Mouse (Mus musculus) liver, embryonic 12.5 days (tissue): ENCODE data around the gene Prr27. TPM values are rescaled to one million over a fixed set of nuclear protein-coding genes. Genes with fewer than 3 reads are reported as not detected.

Source experiments
- ATAC-seq: fragments of 200-750 bp; cut with Nextera tagmentation; 2 replicates; pipeline ENCODE4 v1.8.0; 2017; ENCODE audit warnings: moderate number of reproducible peaks, mild to moderate bottlenecking, moderate library complexity
- H3K27ac ChIP-seq: fragments of 300-500 bp; sonication (generic); 2 replicates; pipeline ENCODE4 v1.5.1; 2016; ENCODE audit warnings: mild to moderate bottlenecking
- H3K27me3 ChIP-seq: fragments of 300-500 bp; sonication (generic); replicated peaks from 2 replicates; pipeline ENCODE4 v1.6.1; 2016; ENCODE audit warnings: mild to moderate bottlenecking, moderate library complexity
- H3K36me3 ChIP-seq: fragments of 300-500 bp; sonication (generic); 2 replicates; pipeline ENCODE4 v1.6.1; 2016; ENCODE audit warnings: mild to moderate bottlenecking, moderate library complexity
- H3K4me1 ChIP-seq: fragments of 300-500 bp; sonication (generic); 2 replicates; pipeline ENCODE4 v1.6.1; 2016
- H3K4me2 ChIP-seq: fragments of 300-500 bp; sonication (generic); 2 replicates; pipeline ENCODE4 v1.6.1; 2016; ENCODE audit warnings: mild to moderate bottlenecking, moderate library complexity
- H3K4me3 ChIP-seq: fragments of 300-500 bp; sonication (generic); 2 replicates; pipeline ENCODE4 v1.5.1; 2016; ENCODE audit warnings: mild to moderate bottlenecking, moderate library complexity
- H3K9ac ChIP-seq: fragments of 300-500 bp; sonication (generic); 2 replicates; pipeline ENCODE4 v1.6.1; 2016; ENCODE audit warnings: mild to moderate bottlenecking, moderate library complexity
- H3K9me3 ChIP-seq: fragments of 300-500 bp; sonication (generic); replicated peaks from 2 replicates; pipeline ENCODE4 v1.6.1; 2016; ENCODE audit warnings: mild to moderate bottlenecking, moderate library complexity
- WGBS: fragments of 180-500 bp; shearing (Covaris S2); methylation state at CpG from one replicate; pipeline ENCODE4 v1.1.7; 2016; ENCODE audit not compliant: insufficient replicate concordance; 5-methylcytosine and 5-hydroxymethylcytosine counted together
- polyA plus RNA-seq: library from polyadenylated mRNA; unstranded; fragments of >200 nt; fragmentation: Nextera tagmentation; extraction: Ambion mirVana; gene quantifications from 2 replicates; pipeline ENCODE4 v1.2.1, GENCODE M21; 2016

The Prr27 gene
- not detected in 2 replicates for polyA plus RNA-seq

DNA sequence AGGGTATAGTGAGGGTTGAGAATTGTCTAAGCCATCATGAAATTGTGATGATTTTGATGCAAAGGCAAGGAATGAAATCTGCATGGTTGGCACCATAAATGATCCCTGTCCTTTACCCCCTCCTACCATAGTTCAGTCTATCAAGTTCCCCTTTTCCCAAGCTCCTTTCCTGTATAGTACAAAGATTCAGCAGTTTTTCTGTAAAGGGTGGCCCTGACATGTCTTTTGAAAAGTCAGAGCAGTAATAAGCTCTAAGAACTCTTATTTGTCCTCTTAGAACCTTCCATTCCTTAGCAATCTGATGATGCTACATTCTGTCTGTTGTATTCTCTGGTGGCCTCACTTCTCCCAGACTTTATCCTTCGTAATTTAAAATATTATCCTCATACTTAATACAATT is at the start of gene Prr27:
Gene Prr27 (plus strand): TSS at position 301 of the 400 bp plus-strand sequence.
- no peaks in the 10 kb centered on the region for H3K9me3 ChIP-seq
- ATAC-seq, result no peak
- H3K4me1 ChIP-seq, result no peaks in the 10 kb centered on the region
- H3K27me3 ChIP-seq, result no peaks in the 10 kb centered on the region
- H3K4me3 ChIP-seq, result no peak within 1 kb of the TSS
- no peak within 1 kb of the TSS for H3K27ac ChIP-seq
- H3K36me3 ChIP-seq, result no peaks in the 10 kb centered on the region
- 28% methylated on average over 1 of the region's 1 CpGs for WGBS
- no peak within 1 kb of the TSS for H3K4me2 ChIP-seq
- H3K9ac ChIP-seq, result no peak within 1 kb of the TSS

DNA sequence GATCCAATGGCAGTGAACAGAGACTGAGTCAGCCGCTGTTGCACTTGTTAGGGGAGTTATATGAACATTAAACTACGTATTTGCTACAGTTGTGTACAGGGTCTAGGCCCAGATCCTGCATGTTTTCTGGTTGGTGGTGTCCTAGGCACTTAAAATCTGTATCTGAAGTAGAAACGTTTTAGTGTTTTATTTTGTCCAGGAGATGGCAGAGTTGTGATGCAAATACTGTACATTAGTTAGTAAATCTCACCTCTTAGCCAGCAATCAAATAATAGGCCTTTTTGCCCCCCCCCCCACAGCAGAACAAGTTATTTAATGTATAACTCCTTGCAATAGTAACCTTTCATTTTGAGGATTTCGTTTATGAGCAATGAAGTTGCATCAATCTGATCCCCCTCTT is 42.8 kb upstream of the Prr27 start:
- ATAC-seq, result no peak
- H3K4me2 ChIP-seq, result no peak overlapping the region
- H3K27me3 ChIP-seq, result no peaks in the 10 kb centered on the region
- H3K9ac ChIP-seq, result no peak overlapping the region
- H3K9me3 ChIP-seq, result no peaks in the 10 kb centered on the region
- WGBS, result 38% methylated on average over 4 of the region's 4 CpGs
- no peaks in the 10 kb centered on the region for H3K36me3 ChIP-seq
- no peaks in the 10 kb centered on the region for H3K4me1 ChIP-seq
- no peak overlapping the region for H3K27ac ChIP-seq
- H3K4me3 ChIP-seq, result no peak overlapping the region

DNA sequence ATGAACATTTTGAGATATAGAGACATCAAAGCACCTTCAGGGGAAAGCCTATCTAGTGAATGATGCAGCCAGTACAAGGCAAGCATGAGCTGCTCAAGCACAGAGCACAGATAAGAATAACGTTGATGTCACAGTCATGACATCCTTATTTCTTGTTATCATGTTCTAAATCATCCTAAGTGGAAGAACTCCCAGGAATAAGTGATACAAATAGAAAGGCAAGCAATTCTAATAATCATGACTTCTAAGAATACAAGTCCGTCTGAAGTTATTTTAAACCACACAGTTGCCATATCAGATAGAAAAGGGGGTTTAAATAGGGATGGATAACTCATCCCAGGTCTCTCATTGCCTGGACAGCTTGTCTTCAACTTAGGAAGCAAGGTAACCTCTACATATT is 17.7 kb upstream of the Prr27 start, which contains the start of gene Csn1s2b:
Gene Csn1s2b (plus strand): TSS at position 301 of the 400 bp plus-strand sequence.
- H3K27ac ChIP-seq, result no peak within 1 kb of the TSS
- no peaks in the 10 kb centered on the region for H3K27me3 ChIP-seq
- H3K36me3 ChIP-seq, result no peaks in the 10 kb centered on the region
- WGBS, result 50% methylated on average over 2 of the region's 2 CpGs
- no peaks in the 10 kb centered on the region for H3K4me1 ChIP-seq
- ATAC-seq, result no peak
- no peak within 1 kb of the TSS for H3K4me3 ChIP-seq
- no peaks in the 10 kb centered on the region for H3K9me3 ChIP-seq
- H3K4me2 ChIP-seq, result no peak within 1 kb of the TSS
- no peak within 1 kb of the TSS for H3K9ac ChIP-seq

DNA sequence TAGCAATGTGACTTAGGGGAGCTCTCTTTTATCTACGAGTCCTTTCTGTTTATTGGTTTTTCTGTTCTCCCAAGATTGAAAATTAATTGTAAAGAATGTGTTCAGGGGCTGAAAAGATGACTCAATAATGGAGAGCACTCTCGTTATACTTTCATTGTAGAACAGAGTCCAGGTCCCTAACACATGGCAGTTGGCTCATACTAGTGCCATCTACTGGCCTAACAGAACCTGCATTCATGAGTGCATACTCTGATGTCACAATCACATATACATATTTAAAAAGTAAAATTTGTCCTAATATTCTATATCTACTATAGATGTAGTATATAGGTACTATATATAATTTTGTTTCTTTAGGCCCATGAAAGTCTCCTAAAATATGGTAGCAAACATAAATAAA is 16.2 kb upstream of the Prr27 start:
- Histone ChIP-seq H3K4me2 (no peak overlapping the region), H3K4me1 (no peaks in the 10 kb centered on the region), H3K36me3 (no peaks in the 10 kb centered on the region), H3K9me3 (no peaks in the 10 kb centered on the region), H3K27ac (no peak overlapping the region), H3K27me3 (no peaks in the 10 kb centered on the region), H3K9ac (no peak overlapping the region), H3K4me3 (no peak overlapping the region)
- no peak for ATAC-seq
- WGBS, result 46% methylated on average over 2 of the region's 2 CpGs

DNA sequence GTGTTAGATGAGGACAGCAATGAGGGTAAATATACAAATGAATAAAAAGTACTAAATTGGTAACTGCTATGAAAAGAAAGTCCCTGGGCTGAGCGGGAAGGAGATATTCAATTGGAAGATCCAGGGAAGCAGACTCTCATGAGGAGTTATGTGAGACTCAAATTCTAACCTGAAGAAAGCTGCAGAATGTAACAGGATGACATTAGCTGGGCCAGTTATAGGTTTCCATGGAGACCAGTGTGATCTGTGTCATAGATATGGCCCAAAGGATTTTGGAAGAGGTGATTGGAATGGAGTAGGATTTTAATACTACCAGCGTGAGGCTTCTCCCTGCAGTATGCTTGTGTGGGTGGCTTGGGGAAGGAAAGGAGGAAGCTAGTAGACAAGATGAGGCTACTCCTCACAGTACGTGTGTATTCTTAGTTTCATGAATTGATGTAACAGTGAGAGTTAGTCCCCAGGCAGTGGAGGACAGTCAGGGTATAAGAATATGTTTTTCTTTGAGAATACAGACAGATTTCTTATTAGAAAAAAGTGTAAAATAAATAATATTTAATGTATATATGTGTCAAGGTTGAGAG is 29.7 kb downstream of the Prr27 start:
- no peaks in the 10 kb centered on the region; the same call in 1 of the 2 replicates for H3K9me3 ChIP-seq
- 66% methylated on average over 3 of the region's 3 CpGs for WGBS
- H3K27ac ChIP-seq, result no peak overlapping the region
- no peak overlapping the region for H3K4me3 ChIP-seq
- H3K9ac ChIP-seq, result no peak overlapping the region
- H3K4me1 ChIP-seq, result no peaks in the 10 kb centered on the region
- H3K4me2 ChIP-seq, result no peak overlapping the region
- H3K27me3 ChIP-seq, result no peaks in the 10 kb centered on the region
- no peaks in the 10 kb centered on the region for H3K36me3 ChIP-seq
- ATAC-seq, result no peak

DNA sequence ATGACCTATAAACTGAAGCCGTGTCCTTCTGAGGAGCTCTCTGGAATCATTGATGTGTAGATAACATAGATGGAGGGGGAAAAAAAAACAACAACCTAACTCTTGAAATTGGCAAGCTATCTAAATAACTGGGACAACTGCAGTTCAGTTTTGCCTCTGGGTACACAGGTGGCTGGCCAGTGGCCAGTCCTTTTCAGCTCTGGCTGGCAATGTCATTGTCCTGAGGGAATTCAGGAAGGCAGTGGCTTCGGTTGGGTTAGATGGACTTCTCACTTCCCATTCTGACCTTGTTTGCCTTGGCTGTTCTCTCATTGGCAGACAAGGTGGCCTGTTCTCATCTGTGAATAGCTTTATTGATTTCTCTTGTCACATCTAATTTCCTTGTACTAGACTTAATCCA is 44.6 kb downstream of the Prr27 start:
- no peak overlapping the region for H3K4me3 ChIP-seq
- no peak overlapping the region for H3K27ac ChIP-seq
- H3K27me3 ChIP-seq, result no peaks in the 10 kb centered on the region
- H3K36me3 ChIP-seq, result no peaks in the 10 kb centered on the region
- 59% methylated on average over 2 of the region's 2 CpGs for WGBS
- H3K9ac ChIP-seq, result no peak overlapping the region
- no peak overlapping the region for H3K4me2 ChIP-seq
- H3K4me1 ChIP-seq, result no peaks in the 10 kb centered on the region
- no peaks in the 10 kb centered on the region for H3K9me3 ChIP-seq
- ATAC-seq, result no peak

DNA sequence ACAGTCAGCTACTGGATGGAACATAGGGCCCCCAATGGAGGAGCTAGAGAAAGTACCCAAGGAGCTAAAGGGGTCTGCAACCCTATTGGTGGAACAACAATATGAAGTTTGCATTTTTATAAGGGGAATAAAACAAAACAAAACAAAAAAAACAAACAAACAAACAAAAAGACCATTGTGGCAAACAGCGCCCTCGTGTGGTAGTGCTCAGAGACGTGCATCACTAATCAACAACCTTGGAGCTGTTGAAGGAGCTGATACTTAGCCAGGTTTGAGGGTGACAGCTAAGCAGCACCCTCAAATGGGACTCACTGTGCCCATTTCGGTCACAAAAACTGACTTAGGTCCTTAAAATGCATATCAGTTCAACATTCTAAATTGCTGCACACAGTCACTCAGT is 45.9 kb downstream of the Prr27 start:
- Histone ChIP-seq H3K9ac (no peak overlapping the region), H3K27ac (no peak overlapping the region), H3K9me3 (no peaks in the 10 kb centered on the region), H3K4me1 (no peaks in the 10 kb centered on the region), H3K27me3 (no peaks in the 10 kb centered on the region), H3K4me3 (no peak overlapping the region), H3K36me3 (no peaks in the 10 kb centered on the region), H3K4me2 (no peak overlapping the region)
- 24% methylated on average over 4 of the region's 4 CpGs for WGBS
- no peak for ATAC-seq

DNA sequence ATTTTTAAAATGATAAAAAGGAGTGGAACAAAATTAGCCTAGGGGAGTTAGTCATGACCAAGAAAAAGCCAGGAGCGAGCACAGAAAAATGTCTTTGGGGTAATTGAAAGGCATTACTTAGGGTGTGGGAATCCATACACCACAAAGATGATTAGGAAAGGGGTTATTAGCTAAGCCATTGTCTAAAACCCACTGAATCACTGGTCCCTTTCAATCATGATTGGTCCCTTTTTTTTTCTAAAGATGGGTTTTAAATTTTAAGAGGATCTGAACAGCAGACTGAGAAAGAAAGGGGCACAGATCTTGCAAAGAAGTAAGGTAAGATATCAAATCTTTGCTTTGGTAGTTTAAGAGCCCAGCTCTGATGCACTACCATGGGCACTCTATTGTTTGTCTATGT is 59.2 kb downstream of the Prr27 start, which contains the start of gene Odam:
Gene Odam (plus strand): TSS at position 301 of the 400 bp plus-strand sequence.
- H3K4me1 ChIP-seq, result no peaks in the 10 kb centered on the region
- 72% methylated on average over 1 of the region's 1 CpGs for WGBS
- no peak within 1 kb of the TSS for H3K4me3 ChIP-seq
- H3K9ac ChIP-seq, result no peak within 1 kb of the TSS
- H3K36me3 ChIP-seq, result no peaks in the 10 kb centered on the region
- ATAC-seq, result no peak
- no peaks in the 10 kb centered on the region for H3K27me3 ChIP-seq
- H3K9me3 ChIP-seq, result no peaks in the 10 kb centered on the region
- no peak within 1 kb of the TSS for H3K4me2 ChIP-seq
- no peak within 1 kb of the TSS for H3K27ac ChIP-seq

Other genes with a start within 250 kb of the Prr27 start
- gene Sult1e1, start 234.1 kb upstream of the Prr27 start, polyA plus RNA-seq, result not detected in 2 replicates
- gene Csn1s1, start 159.5 kb upstream of the Prr27 start, polyA plus RNA-seq, result not detected in 2 replicates
- not detected in 2 replicates for gene Csn2, start 126.1 kb upstream of the Prr27 start, polyA plus RNA-seq
- not detected in 2 replicates for gene Csn1s2a, start 51.1 kb upstream of the Prr27 start, polyA plus RNA-seq
- gene Csn1s2b, start 17.6 kb upstream of the Prr27 start, polyA plus RNA-seq, result not detected in 2 replicates
- not detected in 2 replicates for gene Odam, start 59.3 kb downstream of the Prr27 start, polyA plus RNA-seq
- 0.12 TPM in 1 of 2 replicates, not detected in the other for gene Csn3, start 99.9 kb downstream of the Prr27 start, polyA plus RNA-seq
- not detected in 2 replicates for gene 2310003L06Rik, start 143.8 kb downstream of the Prr27 start, polyA plus RNA-seq
- not detected in 2 replicates for gene Gm28434, start 143.8 kb downstream of the Prr27 start, polyA plus RNA-seq
- gene Cabs1, start 153.8 kb downstream of the Prr27 start, polyA plus RNA-seq, result not detected in 2 replicates
- gene Smr3a, start 176.9 kb downstream of the Prr27 start, polyA plus RNA-seq, result not detected in 2 replicates